Comparison of ENCODE assay signal across 17 mouse cellular contexts in the genomic region with DNA sequence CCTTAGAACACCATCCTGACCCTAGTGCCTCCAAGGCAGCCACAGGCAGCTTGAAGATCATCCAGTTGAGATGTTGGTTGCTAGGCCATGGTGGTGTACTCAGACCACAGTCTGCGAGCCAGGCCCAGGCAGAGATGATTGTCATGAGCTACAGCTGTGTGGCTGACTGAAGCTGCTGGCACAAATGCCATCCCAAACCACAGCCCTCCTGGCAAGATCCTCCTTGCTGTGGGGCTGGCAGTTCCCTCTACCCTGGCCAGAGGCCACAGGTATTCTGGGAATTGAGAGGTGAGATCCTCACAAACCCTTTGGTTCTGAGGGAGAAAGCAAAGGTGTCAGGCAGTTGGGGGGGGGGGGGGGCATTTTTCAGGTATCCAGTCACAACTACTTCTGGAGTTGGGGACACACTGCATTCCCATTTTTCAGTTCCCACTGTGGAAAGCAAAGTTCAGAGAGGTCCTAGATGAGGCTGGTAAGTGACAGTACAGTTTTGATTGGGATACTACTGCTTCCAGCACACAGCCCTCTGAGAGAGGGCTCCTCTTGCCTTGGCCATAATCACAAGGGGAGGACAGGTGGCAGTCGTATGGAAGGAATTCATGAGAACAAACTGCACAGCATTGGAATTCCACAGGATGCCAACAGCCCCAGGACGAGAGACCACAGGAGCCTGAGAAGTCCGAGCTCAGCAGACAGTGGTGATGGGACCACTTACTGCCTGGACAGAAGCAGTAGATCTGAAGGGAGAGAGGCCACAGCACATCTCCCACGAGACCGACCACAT. TPM values are rescaled to one million over a fixed set of nuclear protein-coding genes. Genes with fewer than 3 reads are reported as not detected.
DNase-seq lines count a peak whose midpoint lies in the region; TF ChIP-seq lines count a peak whose summit lies in the region.
"Had no signal": no experiment of that assay in that cellular context is flagged by ENCODE, and none has a peak within 500 bp of the region (broad histone marks: within the 10 kb centered on the region; RNA-seq: fewer than 3 reads in every experiment).

No protein-coding gene starts in this region.

- no peak overlapping the region for H3K27ac ChIP-seq in gastrocnemius, adult 2 months
- H3K27ac ChIP-seq: embryonic facial prominence, embryonic 15.5 days; forebrain, embryonic 10.5 days; heart, embryonic 13.5 days; hindbrain, embryonic 12.5 days had no signal

- intact Hi-C loops in gastrocnemius, adult 2 months (cut with DNase I): no loop called here
- intact Hi-C loops in heart, postnatal 10 days (cut with DNase I): no loop called here

- peak; percentile 75 for DNase-seq in gastrocnemius, adult 2 months
- no peak for DNase-seq in gastrocnemius, postnatal 4 days (ENCODE audit: low spot score in 2 of 2)
- DNase-seq in heart, postnatal 10 days: peak; percentile 60 to 64
- no peak for DNase-seq in heart, postnatal 4 days
- peak; percentile 27 for DNase-seq in 3T3-L1 (ENCODE audit: low read depth, low spot score)
- peak; percentile 32 for DNase-seq in gastrocnemius, postnatal 25 days
- DNase-seq in embryo, embryonic 10.5 days (ENCODE audit: low spot score): no peak
- DNase-seq: adrenal gland, adult 8-10 months; cerebellum, adult 2 months; cerebellum, postnatal 10 days; embryo, embryonic 11 days; kidney, adult 8-10 months had no signal

- no peak for TF ChIP-seq CTCF in gastrocnemius, adult 2 months (IDR thresholded peaks at IDR 0.05)

- no peak overlapping the region for H3K4me3 ChIP-seq in gastrocnemius, adult 2 months
- H3K4me3 ChIP-seq: embryonic facial prominence, embryonic 15.5 days; erythroblast, embryonic 14.5 days; forebrain, embryonic 10.5 days; heart, embryonic 13.5 days; hindbrain, embryonic 12.5 days had no signal

RNA-seq across cellular contexts. Expression of a gene that starts 27.3 kb away (rescaled TPM):
- 10 to 100 TPM; 19.5 to 19.6 TPM for total RNA-seq in gastrocnemius, adult 2 months (2021)
- 10 to 100 TPM; 13.1 to 13.6 TPM for total RNA-seq in gastrocnemius, postnatal 4 days (2021)
- total RNA-seq in heart, postnatal 10 days (2021): 10 to 100 TPM; 15.0 to 16.5 TPM
- total RNA-seq in heart, postnatal 4 days (2021): 10 to 100 TPM; 17.2 to 22.8 TPM
- 10 to 100 TPM; 16.3 to 16.5 TPM for total RNA-seq in gastrocnemius, postnatal 25 days (2021)

RNA-seq across cellular contexts. Expression of a gene that starts 27.4 kb away (rescaled TPM):
- 10 to 100 TPM; 13.5 to 16.0 TPM for total RNA-seq in gastrocnemius, adult 2 months (2021)
- total RNA-seq in gastrocnemius, postnatal 4 days (2021): 10 to 100 TPM in 1 of 2 experiments, 1 to 10 TPM in 1; 8.5 to 10.6 TPM
- 1 to 10 TPM; 7.4 to 8.9 TPM for total RNA-seq in heart, postnatal 10 days (2021)
- 1 to 10 TPM; 8.1 to 8.5 TPM for total RNA-seq in heart, postnatal 4 days (2021)
- total RNA-seq in gastrocnemius, postnatal 25 days (2021): 10 to 100 TPM; 12.5 to 13.2 TPM

Comparison
In these comparisons a context has a peak if more than half of its experiments do, and no peak if none do; other contexts are left out.
1. DNase-seq: peak in gastrocnemius, adult 2 months (single experiment), heart, postnatal 10 days (2 of 2), 3T3-L1 (single experiment) and gastrocnemius, postnatal 25 days (single experiment); none in gastrocnemius, postnatal 4 days (0 of 2), heart, postnatal 4 days (single experiment) and embryo, embryonic 10.5 days (single experiment).